Mouse (Mus musculus) liver, adult 2 months (tissue): ENCODE measurements around the gene Med25.

Source experiments
- CTCF ChIP-seq: fragments of 200-500 bp; IDR thresholded peaks from 2 replicates; pipeline ENCODE4 v1.5.1; 2011; ENCODE audit warnings: low read depth, low read length, control low read depth
- POLR2A ChIP-seq: fragments of 200-500 bp; IDR thresholded peaks from 2 replicates; pipeline ENCODE4 v1.6.1; 2011; ENCODE audit warnings: low read length, control low read depth; ENCODE audit not compliant: insufficient read depth; ENCODE audit errors: extremely low read depth

GRCm38 (mm10) chr7:44849416-44850111 lies 42.9 kb downstream of the Med25 start:
- no peak for TF ChIP-seq CTCF
- 0 out of 2 replicates have a peak, but pooled peaks have one; percentile 39 for TF ChIP-seq POLR2A
